Mouse (Mus musculus) gastrocnemius, postnatal 14 days (tissue): ENCODE results near the gene Meaf6. TPM values are rescaled to one million over a fixed set of nuclear protein-coding genes. Genes with fewer than 3 reads are reported as not detected.

Experiments used
- DNase-seq: peaks from one replicate; pipeline ENCODE4 v3.0.0; 2021; ENCODE audit warnings: mixed read lengths
- intact Hi-C: fragments of 180-260 bp; cut with DNase I; formaldehyde crosslinking; loops from one replicate; pipeline ENCODE4 v1.15.1; 2025; ENCODE audit warnings: low total_unique reads
- total RNA-seq, 2 experiments: library from RNA; stranded (reverse); gene quantifications; 2 replicates each; pipeline ENCODE4 v1.2.3; 2021

Gene Meaf6
- total RNA-seq, 2 experiments from 2014 or later, result 8.4 to 10.1 TPM

DNA sequence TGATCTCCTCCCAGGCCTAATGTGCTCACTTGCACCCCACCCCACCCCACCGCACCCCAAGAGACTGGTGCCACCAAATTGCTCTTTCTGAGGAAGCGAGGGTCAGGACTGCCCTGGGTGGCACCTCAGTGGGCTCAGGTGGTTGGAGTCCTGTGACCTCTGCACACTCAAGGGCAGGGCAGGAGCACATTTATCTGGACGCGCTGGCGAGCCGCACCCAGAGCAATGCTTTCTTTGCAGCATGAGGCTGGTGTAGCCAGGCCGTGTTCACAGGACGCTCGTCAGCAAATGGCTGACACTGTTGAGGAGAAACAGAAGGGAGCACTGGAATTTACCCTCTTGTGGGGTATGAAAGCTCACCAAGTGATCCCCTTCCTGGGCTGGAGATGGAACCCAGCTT lies 20.4 kb downstream of the Meaf6 start:
- DNase-seq, result no peak
- intact Hi-C loops, result no loop called here

DNA sequence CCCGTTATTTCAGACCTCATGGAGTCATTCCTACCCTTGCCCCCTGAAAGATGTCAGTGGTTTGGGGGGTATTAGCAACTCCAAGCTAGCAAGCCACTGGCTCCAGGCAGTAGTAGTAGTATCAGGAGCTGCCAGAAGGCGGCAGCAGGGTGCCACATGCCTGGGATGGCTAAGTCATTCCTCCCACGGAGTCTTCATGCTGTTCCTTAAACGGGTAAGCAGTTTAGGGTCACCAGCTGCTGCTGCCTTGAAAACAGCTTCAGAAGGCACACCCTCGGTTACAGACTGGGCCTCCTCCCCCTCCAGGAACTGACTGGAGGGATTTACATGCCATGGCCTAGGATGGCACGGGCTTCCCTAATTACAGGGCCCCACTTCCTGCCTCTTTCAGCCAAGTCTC lies 29.7 kb downstream of the Meaf6 start:
- peak; percentile 83 for DNase-seq
- intact Hi-C loops, result no loop called here

DNA sequence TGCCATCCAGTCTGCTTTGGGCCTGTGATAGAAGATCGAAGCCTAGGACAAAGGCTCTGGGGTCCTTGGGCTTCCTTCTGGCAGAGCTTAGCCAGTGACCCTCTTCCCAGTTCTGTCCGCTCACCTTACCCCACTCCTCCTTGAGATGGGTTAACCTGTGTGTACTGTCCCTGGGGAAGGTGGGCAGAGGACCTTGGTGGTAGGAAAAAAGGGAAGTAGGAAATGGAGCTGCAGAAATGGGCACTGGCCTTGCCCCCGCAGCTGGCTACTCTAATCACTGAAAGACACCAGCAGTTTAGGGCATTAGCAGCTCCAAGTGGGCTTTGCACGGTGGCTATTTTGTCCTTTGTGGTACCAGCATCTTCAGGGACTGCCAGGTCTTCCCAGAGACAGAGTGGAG lies 30.1 kb downstream of the Meaf6 start:
- no peak for DNase-seq
- intact Hi-C loops, result no loop called here

DNA sequence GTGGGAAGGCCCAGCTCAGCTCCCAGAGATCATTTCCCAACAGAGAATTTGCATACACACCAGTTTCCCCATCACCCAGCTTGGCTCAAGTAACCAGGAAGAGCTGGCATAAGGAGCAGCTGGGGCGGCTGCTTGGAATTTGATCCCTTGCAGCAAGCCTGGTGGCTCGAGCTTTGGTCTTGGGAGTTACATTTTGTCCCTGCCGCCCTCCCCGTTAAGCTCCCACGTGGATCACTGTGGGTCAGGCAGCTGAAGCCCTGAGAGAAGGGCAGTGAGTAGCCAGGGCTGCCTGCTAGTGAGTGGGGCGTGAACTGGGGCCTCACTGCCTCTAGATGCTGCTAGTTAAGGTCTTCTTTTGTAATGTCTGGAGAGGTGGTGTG lies 30.8 kb downstream of the Meaf6 start:
- peak; percentile 51 for DNase-seq
- intact Hi-C loops, result no loop called here

DNA sequence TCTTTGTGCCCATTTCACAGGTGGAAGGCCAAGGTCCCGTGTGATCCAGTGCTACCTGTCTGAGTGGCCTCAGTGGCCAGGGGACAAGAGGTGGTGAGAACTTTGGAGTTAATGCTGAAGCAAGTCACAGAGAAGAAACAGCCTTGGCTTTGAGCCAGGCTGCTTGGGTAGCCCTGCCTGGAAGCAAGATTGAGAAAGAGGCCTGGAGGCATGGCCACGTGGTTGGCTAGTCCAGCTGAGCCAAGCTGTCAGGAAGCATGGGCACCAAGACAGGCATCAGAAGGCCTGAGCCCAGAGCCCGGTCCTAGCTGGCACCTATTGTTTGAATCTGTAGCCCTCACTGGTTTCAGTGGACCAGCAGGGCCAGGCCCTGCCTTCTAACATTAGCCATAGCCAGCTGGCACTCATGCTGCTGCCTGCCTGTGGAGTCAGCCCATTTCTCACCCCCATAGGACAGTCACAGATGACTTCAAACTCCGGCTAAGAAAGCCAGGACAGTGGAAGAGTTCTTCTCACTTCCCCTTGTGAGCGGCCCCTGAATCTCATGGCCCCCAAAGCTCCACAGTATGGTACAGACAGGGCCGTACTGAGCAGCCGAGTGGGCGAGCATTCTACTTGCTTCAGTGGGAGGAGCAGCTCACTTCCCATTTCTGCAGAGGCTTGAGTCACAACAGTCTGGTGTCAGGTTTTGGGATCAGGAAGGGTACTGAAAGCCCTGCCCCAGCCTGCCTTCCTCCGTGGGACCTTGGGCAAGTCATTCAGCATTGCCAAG lies 31.3 kb downstream of the Meaf6 start:
- intact Hi-C loops, result no loop called here
- DNase-seq, result peak; percentile 51

DNA sequence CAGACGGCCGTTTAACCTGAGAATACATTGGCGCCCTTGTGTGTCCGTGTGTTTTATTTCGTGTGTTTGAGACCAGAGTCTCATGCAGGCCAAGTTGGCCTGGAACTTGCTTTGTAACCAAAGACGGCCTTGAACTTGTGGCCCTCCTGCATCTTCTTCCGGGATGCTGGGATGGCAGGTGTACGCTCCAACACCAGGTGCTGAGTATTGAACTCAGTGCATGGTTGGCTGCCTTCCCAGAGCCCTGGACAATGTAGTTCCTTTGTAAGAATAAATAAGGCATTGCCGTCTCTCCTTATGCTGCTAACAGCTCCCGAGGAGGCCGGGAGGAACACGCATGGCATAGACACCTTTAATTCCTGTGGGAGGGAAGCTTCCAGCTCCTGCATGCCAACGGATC lies 32.0 kb downstream of the Meaf6 start:
- intact Hi-C loops, result no loop called here
- DNase-seq, result no peak

DNA sequence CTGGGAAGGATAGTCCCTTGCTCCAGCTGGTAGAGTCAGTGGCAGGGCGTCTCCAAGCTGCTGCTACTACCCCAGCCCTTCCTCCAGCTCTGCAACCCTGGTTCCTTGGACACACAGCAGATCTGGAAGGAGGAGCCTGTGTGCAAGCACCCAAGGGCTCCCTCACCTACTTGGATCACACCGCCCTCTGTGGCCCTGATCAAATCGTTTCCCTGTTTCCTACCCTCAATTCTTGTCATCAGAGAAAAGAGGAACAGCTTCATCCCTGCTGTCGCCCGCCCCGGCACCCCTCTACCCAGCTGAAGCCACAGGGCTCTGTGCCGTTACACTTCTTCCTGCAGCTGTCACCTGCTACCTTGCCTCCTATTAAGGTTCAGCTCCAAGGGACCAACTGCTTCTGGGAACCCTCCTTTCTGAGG lies 33.0 kb downstream of the Meaf6 start:
- DNase-seq, result no peak
- intact Hi-C loops, result no loop called here

DNA sequence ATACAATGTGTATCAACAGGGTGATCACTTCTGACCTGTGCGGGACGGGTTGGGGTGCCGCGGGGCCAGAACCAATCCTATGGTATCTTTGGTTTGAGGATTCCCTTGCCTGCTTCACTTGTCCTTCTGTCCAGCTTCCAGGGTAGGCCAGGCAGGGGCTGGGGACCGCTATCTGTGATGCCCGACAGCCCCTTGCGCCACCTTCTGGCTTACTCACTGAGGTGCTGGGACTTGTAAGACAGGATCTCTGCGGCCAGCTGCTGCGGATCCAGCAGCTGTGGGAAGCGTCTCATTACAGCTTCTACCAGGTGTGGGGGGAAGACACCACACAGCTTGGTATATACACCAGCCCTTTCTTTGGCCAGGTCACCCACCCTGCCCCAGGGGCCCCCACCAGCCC lies 34.1 kb downstream of the Meaf6 start:
- intact Hi-C loops, result no loop called here
- DNase-seq, result no peak

DNA sequence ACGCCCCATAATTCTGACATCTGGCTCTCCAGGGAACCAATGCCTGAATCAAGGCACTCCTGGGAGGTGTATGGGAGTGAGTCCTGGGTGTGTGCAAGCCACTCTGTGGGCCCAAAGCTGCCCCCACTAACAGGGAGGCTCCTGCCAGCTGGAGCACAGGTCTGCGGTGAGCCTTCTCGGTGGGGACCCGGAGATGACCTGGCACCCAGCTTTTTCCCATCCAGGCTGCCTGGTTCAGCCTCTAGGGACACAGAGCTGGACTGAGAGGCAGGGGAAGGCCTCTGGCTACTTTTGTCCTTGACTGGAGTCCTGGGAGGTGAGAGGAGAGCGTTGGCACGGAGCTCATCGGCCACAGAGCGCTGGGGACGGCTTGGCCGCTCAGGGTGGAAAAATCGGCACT lies 34.8 kb downstream of the Meaf6 start:
- DNase-seq, result no peak
- intact Hi-C loops, result no loop called here

DNA sequence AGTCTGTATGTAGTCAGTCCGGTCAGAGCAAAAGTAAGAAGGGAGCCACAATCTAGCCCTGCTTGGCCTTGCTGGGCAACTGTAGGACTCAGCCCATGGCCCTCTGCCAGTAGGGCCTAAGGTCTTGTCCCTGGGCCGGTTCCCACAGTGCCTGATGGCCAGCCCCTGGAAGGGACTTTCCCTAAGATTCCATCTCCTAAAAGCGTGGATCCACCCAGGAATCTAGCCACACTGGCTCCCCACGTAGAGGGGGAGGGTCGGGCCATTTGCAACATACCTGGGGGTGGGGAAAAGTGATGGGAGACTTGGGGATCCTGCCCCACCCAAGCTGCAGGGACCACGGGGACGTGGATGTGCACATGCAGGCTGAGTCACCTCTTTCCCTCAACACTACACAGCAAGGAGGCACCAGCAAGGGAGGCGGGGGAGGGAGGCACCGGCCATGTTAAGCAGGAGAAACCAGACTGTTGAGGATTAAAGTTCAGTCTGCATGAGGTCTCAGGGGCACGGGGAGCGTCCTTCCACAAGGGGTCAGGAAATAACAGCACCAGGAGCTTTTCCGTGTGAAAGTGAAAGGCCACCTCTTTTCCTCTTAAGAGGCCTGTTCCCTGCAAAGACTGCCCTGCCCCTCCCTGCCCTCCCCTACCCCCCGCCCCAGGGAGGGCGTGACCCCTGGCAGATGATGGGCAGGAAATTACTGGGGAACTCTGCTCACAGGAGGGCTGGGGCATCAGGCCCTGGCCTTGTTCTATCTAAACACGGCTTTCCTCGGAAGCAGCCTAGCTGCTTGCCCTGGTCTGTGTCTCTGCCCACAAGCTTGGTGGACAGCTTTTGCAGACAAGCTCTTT lies 37.7 kb downstream of the Meaf6 start:
- DNase-seq, result peak; percentile 64

DNA sequence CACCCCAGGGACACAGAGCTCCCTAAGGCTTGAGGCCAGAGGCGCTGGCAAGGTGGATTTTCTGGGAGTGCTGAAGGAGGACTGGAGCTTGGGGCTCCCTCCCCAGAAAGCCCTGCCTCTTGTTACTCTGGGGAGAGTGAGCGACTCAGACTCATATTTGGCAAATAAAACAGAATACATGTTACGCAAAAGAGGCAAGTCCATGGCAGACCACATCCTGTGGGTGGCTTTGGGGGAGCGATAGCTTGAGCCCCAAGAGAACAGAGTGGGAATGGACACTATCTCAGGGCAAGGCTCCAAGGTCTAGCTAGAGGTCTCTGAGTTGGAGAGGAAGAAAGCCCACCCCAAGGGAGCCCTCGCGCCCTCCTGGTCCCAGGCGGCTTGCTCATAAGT lies 38.3 kb downstream of the Meaf6 start:
- DNase-seq, result peak; percentile 31
- intact Hi-C loops, result no loop called here

More for the DNA sequence above, 37.7 kb downstream of the Meaf6 start:
- intact Hi-C loops, result no loop called here

DNA sequence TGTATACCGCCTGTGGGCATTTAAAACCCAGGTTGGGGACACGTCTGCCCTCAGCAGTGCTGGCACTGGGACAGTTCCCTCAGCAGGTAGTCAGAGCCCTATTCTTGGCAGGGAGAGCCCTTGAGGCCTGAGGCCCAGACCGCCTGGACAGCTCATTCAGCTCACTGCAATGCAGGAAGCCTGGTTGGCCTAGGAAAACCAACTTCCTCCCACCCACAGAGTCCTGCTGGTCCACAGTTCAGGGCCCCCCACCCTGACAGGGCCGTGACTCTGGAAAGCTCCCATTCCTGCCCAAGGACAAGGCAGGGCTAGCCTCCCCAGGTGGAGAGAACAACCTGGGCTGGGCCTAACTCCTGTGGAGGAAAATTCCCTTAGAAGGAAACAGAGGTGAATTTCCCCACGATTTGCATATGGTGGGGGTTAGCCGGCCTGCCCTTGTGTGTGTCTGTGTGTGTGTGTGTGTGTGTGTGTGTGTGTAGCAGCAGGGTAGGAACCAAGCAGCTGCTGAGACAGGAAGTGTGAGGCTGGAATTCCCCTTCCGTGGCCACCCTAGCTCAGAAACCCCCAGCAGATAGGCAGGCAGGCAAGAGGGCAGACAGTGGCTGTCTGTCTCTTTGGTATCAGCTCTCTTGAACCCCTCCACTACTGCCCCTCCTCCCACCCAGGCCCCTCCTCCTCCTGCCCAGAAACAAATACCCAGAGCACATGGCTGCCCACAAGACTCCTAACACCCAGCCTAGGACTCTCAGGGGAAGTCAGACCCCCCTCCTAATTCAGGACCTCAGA lies 39.7 kb downstream of the Meaf6 start:
- no peak for DNase-seq
- intact Hi-C loops, result no loop called here

DNA sequence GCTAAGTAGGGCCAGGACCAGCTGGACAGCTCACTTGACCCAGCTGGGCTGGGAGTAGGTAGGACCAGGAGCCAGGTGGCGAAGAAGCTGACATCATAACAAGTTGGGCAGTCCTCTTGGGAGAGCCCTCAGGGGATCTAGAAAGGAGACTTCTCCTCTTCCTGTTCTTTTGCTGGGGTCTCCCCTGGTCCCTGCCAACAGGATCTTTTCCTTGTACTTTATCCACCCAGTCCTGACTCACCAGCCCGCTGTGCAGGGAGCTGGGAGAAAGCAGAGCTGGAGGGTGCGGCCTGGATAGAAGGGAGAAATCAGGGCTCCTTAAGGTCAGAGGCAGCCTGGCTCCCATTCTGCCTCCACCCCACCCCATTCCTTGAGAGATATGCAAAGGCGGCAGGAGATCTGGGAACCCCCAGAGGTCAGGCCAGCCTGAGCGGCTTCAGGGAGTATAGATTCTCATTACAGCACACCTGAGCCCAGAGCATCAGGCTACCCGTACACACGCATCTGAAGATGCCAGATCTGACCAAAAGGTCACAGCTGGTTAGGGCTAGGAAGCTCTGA lies 40.5 kb downstream of the Meaf6 start:
- intact Hi-C loops, result no loop called here
- DNase-seq, result no peak

DNA sequence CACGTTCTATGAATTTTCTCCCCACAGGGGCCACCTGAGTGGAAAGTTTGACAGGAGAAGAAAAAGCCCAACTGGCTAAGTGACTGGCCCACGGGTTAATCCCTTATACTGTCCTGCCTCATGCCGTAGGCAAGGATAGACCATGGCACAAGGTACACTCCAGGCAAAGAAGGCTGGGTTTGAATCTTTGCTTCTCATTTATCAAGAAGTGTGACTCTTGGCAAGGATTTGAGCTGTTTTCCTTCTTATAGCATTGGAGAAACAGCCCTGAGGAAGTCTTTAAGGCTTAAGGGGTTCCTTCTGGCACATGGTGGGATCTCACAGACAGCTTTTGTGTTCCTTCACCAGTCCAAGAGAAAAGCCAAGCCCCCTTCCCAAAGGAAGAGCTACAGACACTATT lies 41.3 kb downstream of the Meaf6 start:
- intact Hi-C loops, result no loop called here
- DNase-seq, result no peak

DNA sequence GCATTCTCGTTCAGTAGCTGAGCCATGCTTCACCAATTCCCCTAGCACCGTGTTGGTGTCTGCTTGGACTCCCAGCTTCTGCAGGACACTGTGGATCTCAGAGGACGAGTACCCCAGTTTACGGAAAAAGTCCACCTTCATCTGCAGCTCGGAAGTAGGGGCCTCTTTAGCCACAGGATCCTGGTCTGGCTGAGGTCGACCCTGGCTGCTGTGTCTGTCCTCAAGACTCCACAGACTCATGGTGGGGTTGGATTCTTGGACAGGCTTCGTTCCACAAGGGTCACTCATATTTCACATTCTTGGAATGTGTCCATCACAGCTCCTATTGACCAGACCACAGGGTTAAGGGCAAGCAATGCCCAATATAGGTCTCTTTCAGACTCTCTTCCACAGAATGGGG lies 41.8 kb downstream of the Meaf6 start:
- intact Hi-C loops, result no loop called here
- no peak for DNase-seq

DNA sequence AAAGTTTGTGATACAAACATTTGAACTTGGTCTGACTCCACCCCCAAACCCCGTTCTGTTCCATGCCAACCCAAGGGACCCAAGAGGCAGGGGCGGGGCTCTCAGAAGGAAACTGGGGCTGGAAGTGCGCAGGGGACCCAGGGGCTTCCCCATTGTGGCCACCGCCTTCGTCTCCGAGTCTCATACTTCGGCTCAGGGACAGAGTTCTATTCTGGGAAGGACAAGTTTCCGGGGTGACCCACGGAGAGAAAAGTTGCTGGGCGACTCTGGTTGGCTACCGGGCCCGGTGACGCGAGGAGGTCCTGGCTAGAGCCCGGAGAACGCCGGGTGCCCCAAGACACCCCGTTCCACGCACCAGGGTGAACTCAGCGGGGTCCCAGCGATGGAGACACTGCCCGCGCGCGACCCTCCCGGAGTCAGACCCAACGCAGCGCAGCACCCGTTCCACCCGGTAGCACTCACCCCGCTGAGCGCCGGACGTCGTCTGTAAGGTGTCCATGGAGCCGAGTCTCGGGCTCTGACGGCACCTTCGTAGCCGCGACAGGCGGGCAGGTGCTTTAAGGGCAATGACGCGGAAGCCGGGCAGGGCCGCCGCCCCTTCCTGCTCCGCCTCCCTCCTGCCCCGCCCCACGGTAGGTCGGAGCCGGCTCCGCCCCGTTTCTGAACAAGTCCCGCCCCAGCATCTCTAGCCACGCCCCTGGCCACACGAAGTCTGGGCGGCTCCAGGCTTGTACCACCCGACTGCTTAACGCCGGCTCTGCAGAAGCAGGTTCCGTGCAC lies 42.6 kb downstream of the Meaf6 start, which contains the start of gene Zc3h12a:
Gene Zc3h12a (minus strand): TSS at position 536 of the 780 bp plus-strand sequence.
- DNase-seq, result peak; percentile 91
- intact Hi-C loops, result no loop called here

DNA sequence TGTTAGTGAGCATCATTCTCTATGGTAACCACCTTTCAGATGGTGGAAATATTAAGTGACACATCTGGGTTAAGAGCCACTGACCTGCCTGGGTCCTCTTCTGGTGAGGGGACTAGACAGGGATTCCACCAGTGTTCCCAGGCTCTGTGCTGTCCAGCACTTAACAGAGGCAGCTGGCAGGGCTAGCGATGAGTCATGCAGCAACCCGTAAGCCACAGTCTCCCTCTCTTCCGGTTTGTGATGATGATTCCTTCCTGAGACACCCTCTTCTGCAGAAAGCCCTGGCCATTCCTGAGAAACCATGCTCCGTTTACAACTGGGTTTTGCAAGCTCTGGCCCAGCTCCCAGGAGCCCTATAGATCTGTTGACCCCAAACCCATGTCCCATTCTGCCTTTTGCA lies 46.6 kb downstream of the Meaf6 start:
- intact Hi-C loops, result no loop called here
- DNase-seq, result peak; percentile 62

DNA sequence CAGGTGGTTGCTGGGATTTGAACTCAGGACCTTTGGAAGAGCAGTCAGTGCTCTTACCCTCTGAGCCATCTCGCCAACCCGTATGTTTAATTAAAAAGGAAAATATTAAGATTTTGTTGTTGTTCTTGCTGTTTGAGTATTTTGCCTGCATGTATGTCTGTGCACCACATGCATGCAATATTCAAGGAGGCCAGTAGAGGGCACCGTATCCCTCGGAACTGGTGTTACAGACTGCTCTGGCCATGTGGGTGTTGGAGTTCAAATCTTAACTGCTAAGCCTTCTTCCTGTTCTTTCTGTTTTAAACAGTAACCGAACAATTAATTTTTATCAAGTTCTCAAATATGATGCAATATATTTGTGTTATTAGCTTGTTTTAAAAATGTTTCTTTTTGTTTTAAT lies 47.5 kb downstream of the Meaf6 start:
- peak; percentile 70 for DNase-seq
- intact Hi-C loops, result no loop called here

DNA sequence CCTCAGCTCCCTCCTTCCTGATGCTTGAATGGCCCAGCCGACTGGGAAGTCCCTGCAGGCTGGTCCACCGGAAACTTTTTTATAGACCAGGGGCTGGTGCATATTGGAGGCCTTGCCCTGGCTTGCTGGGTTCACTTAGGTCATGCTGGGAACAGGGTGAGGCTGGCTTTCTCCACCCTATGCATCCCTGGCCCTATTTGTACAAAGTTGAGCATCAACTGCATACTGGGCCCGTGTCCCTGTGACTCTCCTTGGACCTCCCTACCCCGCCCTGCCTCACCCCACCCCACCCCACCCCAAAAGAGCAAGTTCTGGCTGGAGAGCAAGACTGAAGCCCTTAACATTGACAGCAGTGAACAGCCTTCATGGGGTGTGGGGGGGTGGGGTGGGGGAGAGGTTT lies 49.3 kb downstream of the Meaf6 start:
- intact Hi-C loops, result no loop called here
- no peak for DNase-seq
